Mouse (Mus musculus): Measurements from ENCODE around the gene Olfr749. TPM values are rescaled to one million over a fixed set of nuclear protein-coding genes. Genes with fewer than 3 reads are reported as not detected.

The Olfr749 gene
- polyA plus RNA-seq, 1 experiment: not detected

GRCm38 (mm10) chr14:50693106-50693505, 51.8 kb downstream of the Olfr749 start, which contains the start of gene Olfr747:
TSS of gene Olfr747 (minus strand) at chr14:50693206.
- TF ChIP-seq POLR2A (IDR thresholded peaks at IDR 0.05; ENCODE audit: control insufficient read depth, extremely low read depth, insufficient read depth, low read length, poor library complexity) (no peak), CTCF (IDR thresholded peaks at IDR 0.05; ENCODE audit: borderline replicate concordance, control insufficient read depth, extremely low read depth, insufficient read depth, low read length, poor library complexity) (no peak)
- no peak for DNase-seq
- 95% methylated on average over 3 of the region's 3 CpGs for WGBS
- H3K4me1 ChIP-seq (replicated peaks; ENCODE audit: control insufficient read depth, insufficient read depth, low read length): no peaks in the 10 kb centered on the region
- H3K27me3 ChIP-seq (ENCODE audit: control insufficient read depth, insufficient read depth, low read length): no peaks in the 10 kb centered on the region
- H3K36me3 ChIP-seq (ENCODE audit: control insufficient read depth, insufficient read depth, low read length): no peaks in the 10 kb centered on the region
- no peak within 1 kb of the TSS for H3K27ac ChIP-seq (ENCODE audit: control insufficient read depth, insufficient read depth, low read length)
- H3K4me3 ChIP-seq (ENCODE audit: control insufficient read depth, insufficient read depth, low read length): no peak within 1 kb of the TSS

Other genes with a start within 250 kb of the Olfr749 start
- gene Olfr742, start 241.5 kb downstream of the Olfr749 start, polyA plus RNA-seq (2012; rRNA removed): not detected in 2 replicates
- not detected in 2 replicates for gene Olfr743, start 223.3 kb downstream of the Olfr749 start, polyA plus RNA-seq (2012; rRNA removed)
- gene Olfr744, start 130.2 kb downstream of the Olfr749 start, polyA plus RNA-seq (2012; rRNA removed): not detected in 2 replicates
- not detected in 2 replicates for gene Olfr745, start 105.7 kb downstream of the Olfr749 start, polyA plus RNA-seq (2012; rRNA removed)
- not detected in 2 replicates for gene Olfr746, start 98.0 kb downstream of the Olfr749 start, polyA plus RNA-seq (2012; rRNA removed)
- not detected in 2 replicates for gene Olfr747, start 51.9 kb downstream of the Olfr749 start, polyA plus RNA-seq (2012; rRNA removed)
- gene Olfr748, start 37.7 kb downstream of the Olfr749 start, polyA plus RNA-seq (2012; rRNA removed): not detected in 2 replicates
- 48.4 and 50.5 TPM in 2 replicates for gene Ttc5, start 40.4 kb upstream of the Olfr749 start, polyA plus RNA-seq (2012; rRNA removed)
- gene Ccnb1ip1, start 62.6 kb upstream of the Olfr749 start, polyA plus RNA-seq (2012; rRNA removed): not detected in 2 replicates
- gene Parp2, start 62.7 kb upstream of the Olfr749 start, polyA plus RNA-seq (2012; rRNA removed): 24.6 and 25.3 TPM in 2 replicates
- gene Tep1, start 125.5 kb upstream of the Olfr749 start, polyA plus RNA-seq (2012; rRNA removed): 29.0 and 32.2 TPM in 2 replicates
- gene Klhl33, start 152.4 kb upstream of the Olfr749 start, polyA plus RNA-seq (2012; rRNA removed): 0.31 and 1.0 TPM in 2 replicates
- 131 and 143 TPM in 2 replicates for gene Osgep, start 179.8 kb upstream of the Olfr749 start, polyA plus RNA-seq (2012; rRNA removed)
- gene Apex1, start 179.9 kb upstream of the Olfr749 start, polyA plus RNA-seq (2012; rRNA removed): 44.5 and 54.1 TPM in 2 replicates
- gene Pip4p1, start 185.8 kb upstream of the Olfr749 start, polyA plus RNA-seq (2012; rRNA removed): 90.8 and 93.2 TPM in 2 replicates
- gene Pnp, start 186.0 kb upstream of the Olfr749 start, polyA plus RNA-seq (2012; rRNA removed): 29.1 and 33.6 TPM in 2 replicates
- gene Gm49342, start 199.4 kb upstream of the Olfr749 start, polyA plus RNA-seq (2012; rRNA removed): 20.1 and 27.8 TPM in 2 replicates
- gene Pnp2, start 210.9 kb upstream of the Olfr749 start, polyA plus RNA-seq (2012; rRNA removed): 0.71 and 0.93 TPM in 2 replicates

All from thymus, adult 2 months (tissue).